Mouse (Mus musculus): ENCODE measurements around the gene Zfp597. TPM values are rescaled to one million over a fixed set of nuclear protein-coding genes. Genes with fewer than 3 reads are reported as not detected.
A peak's percentile ranks its signal among the peaks of the same experiment; 100 is the strongest.
"Not testable (repeated sequence)": the region's sequence is repeated elsewhere in the genome, so short reads cannot be mapped to it uniquely, and the experiment has no call there.

Gene Zfp597
- total RNA-seq, 2 experiments from 2014 or later, result 10.9 to 13.5 TPM

DNA sequence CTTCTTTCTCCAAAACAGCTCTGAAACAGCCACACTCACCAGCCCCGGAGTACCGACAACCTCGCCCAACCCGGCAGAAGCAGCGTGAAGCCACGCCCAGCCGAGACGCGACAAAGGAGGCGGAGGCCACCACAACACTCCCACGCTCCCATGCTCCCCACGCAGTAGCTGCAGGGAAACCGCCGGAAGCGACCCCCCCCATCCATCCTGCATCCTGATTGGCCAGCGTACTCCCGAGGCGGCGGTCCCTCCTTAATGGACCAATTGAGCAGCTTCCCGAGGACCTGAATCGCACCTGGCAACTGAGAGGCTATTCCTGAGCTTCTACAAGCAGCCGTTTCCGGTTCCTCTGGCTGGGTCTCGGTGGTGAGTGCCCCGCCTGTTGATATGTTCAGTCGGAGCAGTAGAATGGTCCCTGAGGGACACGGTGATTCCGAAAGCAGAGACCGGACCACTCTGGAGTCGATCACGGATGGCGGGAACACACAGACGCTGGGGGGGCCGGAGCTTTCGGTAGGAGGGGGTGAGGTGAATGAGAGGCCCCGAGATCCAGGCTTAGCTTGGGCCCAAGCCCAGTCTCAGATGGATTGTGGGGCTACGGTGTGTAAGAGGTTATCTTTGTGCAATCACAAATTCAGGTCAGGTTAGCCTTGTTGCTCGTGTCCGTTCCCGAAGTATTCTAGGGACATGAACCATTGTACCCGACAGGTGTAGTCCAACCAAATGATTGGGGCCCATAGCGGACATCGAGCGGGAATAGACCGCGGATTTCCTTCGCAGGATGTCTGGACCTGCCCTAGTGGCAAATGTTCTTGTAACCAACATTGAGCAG, 11.9 kb downstream of the Zfp597 start, which contains the start of gene Naa60:
Gene Naa60, plus strand, starts transcription at position 160 of the 832 bp plus-strand sequence.
- intact Hi-C loops (cut with DNase I), result loop anchor here (5.0 kb wide), 1 partner anchor 35 kb away; the partner anchor contains the start of genes 1700037C18Rik and Cluap1
- DNase-seq, result peak; percentile 88 to 90

DNA sequence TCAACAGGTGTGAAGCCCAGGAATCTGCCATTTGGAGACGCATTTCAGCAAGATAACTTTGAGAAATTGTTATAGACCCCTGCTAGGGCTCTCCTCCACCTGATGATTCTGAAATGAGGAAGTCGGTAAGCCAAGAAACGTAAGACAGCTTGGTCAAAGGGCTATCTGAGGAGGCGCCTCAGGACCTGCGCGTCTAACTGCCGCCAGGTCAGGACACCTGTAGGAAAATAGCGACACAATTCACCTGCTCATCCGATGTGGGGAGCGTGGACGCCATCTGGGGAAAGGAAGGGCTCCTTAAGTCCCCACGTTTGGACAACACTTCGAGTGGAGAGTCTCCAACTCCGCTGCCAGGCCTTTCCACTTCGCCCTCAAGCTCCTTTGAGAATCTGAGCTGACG, 12.5 kb downstream of the Zfp597 start:
- intact Hi-C loops (cut with DNase I), result loop anchor here (5.0 kb wide), 1 partner anchor 35 kb away; the partner anchor contains the start of genes 1700037C18Rik and Cluap1
- no peak for DNase-seq

DNA sequence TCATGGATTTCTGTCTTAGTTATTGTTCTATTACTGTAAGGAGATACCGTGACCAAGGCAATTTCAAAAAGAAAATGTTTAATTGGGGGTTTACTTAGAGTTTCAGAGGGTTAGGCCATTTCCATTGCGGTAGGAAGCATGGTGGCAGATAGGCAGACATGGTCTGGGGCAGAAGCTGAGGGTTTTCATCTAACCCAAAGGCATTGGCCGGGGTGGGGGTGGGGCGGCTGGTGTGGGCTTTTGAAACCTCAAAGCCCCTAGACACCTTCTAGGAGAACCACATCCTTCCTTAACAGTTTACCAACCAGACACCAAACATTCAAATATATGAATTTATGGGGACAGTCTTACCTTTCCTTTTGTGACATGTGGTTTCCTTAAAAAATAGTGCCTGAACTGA, 25.1 kb downstream of the Zfp597 start:
- no peak for DNase-seq
- intact Hi-C loops (cut with DNase I), result no loop called here

DNA sequence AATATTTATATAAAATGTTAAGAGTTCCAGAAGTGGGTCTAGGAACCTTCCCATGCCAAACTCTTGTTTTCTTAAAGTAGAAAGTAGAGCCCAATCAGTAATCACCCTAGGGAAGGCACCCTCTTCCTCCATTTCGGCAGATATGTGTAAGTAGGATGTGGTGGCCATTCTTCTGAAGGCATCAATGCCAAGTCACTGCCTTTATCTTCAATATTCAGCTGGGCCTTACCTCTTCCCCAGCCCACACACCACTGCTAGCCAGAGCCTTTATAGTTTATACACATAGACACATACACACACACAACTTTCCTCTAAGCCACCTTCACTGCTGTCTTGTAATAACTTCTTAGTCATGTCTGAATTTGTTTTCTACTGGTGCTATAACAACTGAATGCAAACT, 28.6 kb downstream of the Zfp597 start:
- no peak for DNase-seq
- intact Hi-C loops (cut with DNase I), result no loop called here

DNA sequence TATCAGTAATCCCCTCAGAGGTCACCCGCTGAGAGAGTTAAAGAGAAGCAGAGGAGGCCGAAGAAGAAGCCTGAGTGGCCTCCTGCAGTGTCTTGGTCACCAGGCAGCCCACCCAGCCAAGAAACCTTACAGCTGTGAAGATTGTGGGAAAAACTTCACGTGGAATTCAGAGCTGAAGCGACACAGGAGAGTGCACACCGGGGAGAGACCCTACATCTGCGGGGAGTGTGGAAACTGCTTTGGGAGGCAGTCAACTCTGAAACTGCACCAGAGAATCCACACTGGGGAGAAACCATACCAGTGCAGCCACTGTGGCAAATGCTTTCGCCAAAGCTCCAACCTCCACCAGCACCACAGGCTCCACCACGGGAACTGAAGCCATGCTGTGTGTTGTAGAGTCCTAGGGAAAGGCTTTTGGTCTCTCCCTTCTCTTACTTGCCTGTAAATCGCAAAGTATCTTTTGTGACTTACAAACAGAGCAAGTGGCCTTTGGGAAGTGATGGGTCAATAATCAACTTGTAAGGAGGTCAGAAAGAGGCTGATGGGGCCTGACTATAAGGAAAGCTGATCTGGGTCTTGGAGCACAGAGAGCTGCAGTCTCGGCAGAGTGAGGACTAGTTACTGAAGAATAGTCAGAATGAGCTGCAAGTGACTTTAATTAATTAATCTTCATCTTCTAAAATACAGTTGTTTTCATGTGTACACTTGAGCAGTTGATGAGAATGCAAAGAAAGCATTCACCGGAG, 29.8 kb downstream of the Zfp597 start:
- intact Hi-C loops (cut with DNase I), result no loop called here

DNA sequence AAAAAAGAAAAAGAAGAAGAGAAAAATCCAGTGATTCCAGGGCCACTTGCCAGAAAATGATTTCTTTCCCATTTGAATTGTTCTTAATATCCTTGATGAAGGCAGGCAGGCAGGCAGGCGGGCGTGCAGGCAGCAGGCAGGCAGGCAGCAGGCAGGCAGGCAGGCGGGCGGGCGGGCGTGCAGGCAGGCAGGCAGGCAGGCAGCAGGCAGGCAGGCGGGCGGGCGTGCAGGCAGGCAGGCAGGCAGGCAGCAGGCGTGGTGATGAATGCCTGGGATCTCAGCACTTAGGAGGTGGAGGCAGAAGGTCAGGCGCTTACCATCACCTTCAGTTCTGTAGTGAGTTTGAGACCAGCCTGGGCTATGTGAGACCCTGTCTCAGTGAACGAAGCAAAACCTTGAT, 31.8 kb downstream of the Zfp597 start:
- DNase-seq, result no peak
- intact Hi-C loops (cut with DNase I), result no loop called here

More for the DNA sequence above, 29.8 kb downstream of the Zfp597 start:
- DNase-seq, result no peak

DNA sequence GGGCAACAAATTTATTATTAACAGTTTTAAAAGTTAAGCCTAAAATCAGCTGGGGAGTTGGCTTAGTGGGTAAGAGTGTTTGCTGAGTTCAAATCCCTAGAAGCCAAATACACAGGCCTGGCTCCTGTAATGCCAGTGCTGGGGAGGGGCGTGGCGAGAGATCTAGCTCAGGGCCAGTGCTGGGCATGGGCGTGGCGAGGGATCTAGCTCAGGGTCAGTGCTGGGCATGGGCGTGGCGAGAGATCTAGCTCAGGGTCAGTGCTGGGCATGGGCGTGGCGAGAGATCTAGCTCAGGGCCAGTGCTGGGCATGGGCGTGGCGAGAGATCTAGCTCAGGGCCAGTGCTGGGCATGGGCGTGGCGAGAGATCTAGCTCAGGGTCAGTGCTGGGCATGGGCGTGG, 33.1 kb downstream of the Zfp597 start:
- intact Hi-C loops (cut with DNase I), result not testable (repeated sequence)

DNA sequence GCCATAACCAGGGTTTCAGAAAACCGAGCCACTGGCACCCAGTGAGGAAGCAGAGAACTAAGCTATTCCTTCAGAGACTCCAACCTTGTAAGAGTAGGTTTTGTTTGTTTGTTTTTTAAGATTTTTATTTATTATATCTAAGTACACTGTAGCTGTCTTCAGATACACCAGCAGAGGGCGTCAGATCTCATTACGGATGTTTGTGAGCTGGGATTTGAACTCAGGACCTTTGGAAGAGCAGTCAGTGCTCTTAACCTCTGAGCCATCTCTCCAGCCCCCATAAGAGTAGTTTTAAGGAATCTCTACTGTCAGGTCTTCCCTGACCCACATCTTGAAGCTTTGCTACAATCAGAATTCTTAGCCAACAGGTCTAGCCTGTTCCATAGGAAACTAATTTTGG, 35.9 kb downstream of the Zfp597 start:
- intact Hi-C loops (cut with DNase I), result loop anchor here (5.0 to 10.0 kb wide), 3 partner anchors 101 to 436 kb away; no protein-coding TSS in a partner anchor
- DNase-seq, result no peak

More for the DNA sequence above, 33.1 kb downstream of the Zfp597 start:
- not testable (repeated sequence) for DNase-seq

DNA sequence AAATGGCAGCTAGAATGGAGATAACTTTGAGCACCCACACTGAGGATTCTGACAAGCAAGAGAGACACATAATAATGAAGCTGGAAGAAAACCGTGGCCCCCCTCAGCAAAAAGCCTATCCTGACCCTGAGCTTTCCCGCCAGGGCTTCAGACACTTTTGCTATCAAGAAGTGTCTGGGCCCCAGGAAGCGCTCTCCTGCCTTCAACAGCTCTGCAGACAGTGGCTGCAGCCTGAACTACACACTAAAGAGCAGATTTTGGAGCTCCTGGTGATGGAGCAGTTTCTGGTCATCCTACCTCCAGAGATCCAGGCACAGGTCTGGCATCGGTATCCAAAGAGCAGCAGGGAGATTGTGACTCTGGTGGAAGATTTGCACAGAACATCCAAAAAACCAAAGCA, 36.5 kb downstream of the Zfp597 start:
- intact Hi-C loops (cut with DNase I), result loop anchor here (2.0 to 10.0 kb wide), 5 partner anchors 37 to 437 kb away; partner anchors contain the start of genes 1700037C18Rik, Cluap1, Gm20695 and Zfp597
- no peak for DNase-seq

DNA sequence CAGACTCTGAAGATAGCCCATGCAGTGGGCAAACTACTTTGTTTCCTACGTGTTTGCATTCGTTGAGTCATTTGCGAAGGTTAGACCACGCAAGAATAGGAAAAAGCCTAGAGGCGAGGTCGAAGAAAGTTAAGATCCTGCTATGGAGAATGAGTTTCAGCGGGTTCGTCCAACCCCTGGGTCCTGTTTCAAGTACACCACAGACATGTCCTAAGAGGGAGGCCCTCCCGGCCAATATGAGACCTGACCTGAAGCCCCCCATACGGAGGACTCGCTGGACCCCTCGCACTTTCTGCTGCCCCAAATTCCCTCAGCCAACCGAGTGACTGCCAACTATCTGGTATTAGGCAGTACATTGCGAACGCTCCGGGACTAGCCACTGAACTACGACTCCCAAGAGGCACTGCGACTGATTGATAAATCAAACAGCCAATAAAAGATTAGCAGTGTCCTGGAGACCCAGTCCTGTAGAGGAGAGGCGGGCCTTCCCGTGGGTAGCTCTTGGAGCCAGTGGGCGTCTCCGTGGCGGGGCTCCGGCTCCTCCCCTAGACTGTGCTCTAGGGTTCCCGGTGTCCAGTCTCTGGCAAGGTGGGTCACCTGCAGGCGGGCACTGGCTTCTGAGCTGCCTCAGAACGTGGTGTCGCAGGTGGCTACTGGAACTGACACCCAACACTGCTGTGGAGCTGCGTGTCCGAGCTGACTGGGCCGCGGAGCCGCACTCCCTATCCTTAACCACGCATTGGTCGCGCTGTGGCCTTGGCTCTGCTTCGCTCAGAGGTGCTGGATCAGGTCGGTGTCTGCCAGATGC, 37.4 kb downstream of the Zfp597 start, which contains the start of gene Zfp174:
Gene Zfp174, plus strand, starts transcription at position 558 of the 808 bp plus-strand sequence.
- peak; percentile 91 to 94 for DNase-seq
- intact Hi-C loops (cut with DNase I), result loop anchor here (2.0 to 10.0 kb wide), 5 partner anchors 38 to 438 kb away; partner anchors contain the start of genes 1700037C18Rik, Cluap1, Gm20695 and Zfp597

DNA sequence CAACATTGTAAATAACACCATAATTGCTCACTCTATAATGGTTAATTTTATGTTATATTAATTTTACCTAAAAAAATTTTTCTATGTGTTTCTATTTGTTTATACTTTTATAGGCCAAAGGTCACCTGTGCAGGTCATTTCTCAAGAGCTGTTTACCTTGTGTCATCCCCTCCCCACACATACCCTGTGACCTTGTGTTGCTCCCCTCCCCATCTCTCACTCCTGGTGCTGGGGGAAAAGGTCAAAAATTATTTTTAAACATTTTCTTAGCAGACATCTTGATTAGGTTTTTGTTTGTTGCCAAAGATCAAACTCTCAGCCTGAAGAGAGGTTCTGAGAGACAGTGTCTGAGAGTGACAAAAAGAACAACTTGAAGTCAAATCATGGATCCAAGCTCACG, 40.6 kb downstream of the Zfp597 start:
- intact Hi-C loops (cut with DNase I), result loop anchor here (10.0 kb wide), 2 partner anchors 201 to 441 kb away; no protein-coding TSS in a partner anchor
- DNase-seq, result no peak

DNA sequence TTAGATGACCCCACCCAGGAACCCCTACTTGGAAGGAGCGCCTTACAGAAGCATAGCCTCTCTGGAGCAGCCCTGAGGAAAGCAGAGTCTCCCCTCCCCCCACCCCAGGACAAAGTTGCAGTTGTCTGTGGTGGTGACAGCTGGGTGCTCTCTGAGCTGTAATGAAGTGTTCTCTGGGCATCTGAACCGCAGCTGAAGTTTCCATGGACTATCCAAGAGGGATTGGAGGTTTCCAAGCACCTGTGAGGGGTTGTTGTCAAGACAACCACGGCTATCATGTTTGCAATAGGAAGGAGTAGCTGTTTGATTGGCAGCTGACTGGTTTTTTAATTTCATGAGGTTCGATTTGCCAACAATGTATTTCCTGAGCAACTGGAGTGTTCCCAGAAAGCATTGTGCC, 41.4 kb downstream of the Zfp597 start:
- intact Hi-C loops (cut with DNase I), result loop anchor here (10.0 kb wide), 2 partner anchors 202 to 442 kb away; no protein-coding TSS in a partner anchor
- no peak for DNase-seq

DNA sequence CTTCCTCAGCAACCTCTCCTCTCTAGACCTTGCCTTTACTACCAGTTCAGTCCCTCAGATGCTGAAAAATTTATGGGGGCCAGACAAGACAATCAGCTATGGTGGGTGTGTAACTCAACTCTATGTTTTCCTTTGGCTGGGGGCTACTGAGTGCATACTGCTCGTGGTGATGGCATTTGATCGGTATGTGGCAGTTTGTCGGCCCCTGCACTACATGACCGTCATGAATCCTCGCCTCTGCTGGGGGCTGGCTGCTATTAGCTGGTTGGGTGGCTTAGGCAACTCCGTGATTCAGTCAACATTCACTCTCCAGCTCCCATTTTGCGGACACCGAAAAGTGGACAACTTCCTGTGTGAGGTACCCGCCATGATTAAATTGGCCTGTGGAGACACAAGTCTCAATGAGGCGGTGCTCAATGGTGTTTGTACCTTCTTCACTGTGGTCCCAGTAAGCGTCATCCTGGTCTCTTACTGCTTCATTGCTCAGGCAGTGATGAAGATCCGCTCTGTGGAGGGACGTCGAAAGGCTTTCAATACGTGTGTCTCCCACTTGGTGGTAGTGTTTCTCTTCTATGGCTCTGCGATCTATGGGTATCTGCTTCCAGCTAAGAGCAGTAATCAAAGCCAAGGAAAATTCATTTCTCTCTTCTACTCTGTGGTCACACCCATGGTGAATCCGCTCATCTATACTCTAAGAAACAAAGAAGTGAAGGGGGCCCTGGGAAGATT, 45.0 kb downstream of the Zfp597 start:
- intact Hi-C loops (cut with DNase I), result loop anchor here (2.0 kb wide), 1 partner anchor 163 kb away; the partner anchor contains the start of gene Slx4

DNA sequence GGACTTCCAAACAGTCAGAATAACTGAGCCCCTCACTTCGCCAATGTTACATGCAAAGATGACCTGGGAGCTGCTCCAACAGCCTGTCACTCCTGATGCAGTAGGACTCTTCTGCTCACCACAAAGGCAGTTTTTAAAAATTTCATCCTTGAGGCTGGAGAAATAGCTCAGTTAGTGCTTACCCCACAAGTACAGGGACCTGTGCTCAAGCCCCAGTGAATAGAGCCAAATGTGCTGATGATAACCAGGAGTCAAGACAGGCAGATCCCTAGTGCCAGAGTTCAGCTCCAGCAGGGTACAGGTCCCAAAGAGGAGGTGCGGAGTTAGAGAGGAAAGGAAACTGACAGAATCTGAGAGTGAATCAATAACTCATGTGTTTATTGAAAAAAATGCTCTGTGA, 48.9 kb downstream of the Zfp597 start:
- intact Hi-C loops (cut with DNase I), result no loop called here

More for the DNA sequence above, 45.0 kb downstream of the Zfp597 start:
- peak; percentile 29 to 48 for DNase-seq

DNA sequence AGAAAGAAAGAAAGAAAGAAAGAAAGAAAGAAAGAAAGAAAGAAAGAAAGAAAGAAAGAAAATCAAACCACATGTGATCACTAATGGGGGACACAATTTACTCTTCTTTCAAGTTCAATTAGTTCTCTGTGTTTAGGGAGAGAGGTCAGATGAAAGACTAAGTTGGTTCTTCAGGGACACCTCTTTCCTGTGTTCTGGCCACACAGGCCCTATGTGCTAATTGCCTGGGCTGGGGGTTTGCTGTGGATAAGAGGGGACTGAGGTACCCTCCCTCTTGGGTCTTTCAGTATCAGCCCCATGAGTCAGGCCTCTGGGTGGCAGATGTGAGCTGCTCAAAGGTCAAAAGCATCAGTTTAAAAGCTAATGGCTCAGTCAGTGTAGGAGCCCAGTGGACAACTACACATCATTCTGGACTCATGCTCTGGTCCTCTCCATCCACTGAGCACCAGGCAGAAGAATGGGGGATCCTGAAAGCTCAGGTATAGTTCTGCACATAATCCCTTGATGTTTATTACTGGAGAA, 53.7 kb downstream of the Zfp597 start, which contains the start of gene Olfr15:
Gene Olfr15, plus strand, starts transcription at position 291 of the 522 bp plus-strand sequence.
- intact Hi-C loops (cut with DNase I), result no loop called here

More for the DNA sequence above, 48.9 kb downstream of the Zfp597 start:
- no peak for DNase-seq

DNA sequence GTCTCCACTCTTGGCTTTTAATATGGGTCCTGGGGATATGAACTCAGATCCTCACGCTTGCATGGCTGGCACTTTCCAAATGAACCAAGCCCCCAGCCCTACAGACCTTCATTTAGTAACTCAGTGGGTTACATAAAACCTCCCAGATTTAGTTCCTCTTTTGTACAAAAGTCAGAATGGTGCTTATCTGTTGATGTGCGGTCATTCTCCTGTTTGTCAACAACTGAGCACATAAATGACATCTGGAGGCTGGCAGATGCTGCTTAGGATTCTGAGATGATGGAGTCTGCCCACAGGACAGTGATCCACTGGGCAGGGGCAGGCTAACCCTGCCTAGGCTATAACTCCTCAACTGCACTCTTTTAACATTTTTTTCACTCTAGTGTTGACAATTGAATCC, 54.6 kb downstream of the Zfp597 start:
- intact Hi-C loops (cut with DNase I), result no loop called here
- DNase-seq, result no peak

More for the DNA sequence above, 53.7 kb downstream of the Zfp597 start, which contains the start of gene Olfr15:
- no peak for DNase-seq

DNA sequence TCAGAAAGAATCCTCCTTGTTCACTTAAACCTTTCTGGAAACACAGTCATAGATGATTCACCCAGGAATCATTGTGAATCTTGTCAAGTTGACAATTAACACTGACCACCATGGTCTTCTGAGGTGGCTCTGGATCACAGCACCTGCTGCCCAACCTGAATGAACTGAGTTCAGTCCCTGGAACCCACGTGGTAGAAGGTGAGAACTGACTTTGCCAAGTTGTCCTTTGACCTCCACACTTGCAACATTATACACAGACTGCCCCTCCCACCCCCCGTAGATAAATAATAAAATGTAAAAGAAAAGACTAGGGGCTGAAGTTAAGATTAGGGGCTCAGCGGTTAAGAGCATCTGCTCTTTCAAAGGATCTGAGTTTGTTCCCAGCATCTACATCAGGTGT, 56.3 kb downstream of the Zfp597 start:
- DNase-seq, result no peak
- intact Hi-C loops (cut with DNase I), result no loop called here

DNA sequence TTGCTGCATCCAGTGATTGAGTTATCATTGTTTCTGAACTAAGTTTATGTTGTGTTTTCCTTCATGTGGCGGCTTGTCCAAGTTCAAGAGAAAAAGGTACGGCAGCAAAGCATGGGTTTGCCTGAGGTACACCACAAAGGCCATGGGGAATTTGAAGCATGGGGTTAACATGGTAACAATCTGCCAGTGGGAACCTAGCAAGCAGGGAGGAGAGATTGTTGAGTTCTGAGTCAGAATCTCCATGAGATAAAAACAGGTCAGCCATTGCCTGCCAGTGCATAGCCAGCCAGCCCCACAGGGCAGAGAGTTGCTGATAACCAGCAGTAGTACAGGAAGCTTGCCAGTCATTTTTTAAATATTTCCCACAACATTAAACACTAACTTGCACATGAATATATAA, 64.2 kb downstream of the Zfp597 start:
- intact Hi-C loops (cut with DNase I), result no loop called here
- no peak for DNase-seq

DNA sequence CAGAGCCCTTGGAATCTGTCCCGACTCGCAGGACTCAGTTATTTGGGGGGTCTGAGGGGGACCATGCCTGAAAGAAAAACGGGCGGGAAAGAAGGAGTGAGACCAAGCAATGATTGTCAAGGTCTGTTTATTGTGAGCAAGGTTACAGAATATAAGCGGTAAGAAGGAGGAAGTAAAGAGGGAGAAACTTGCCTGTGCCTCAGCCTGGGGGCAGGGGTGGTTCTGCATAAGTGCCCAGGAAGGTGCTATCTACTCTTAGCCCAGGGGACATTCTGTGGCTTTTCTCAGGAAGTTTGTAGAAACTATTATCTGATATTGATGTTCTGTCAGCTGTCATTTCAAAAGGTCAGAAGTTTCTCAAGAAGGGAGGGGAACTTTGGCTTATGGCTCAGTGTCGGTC, 69.7 kb downstream of the Zfp597 start:
- DNase-seq; intact Hi-C loops (cut with DNase I): not testable (repeated sequence)
